Mouse (Mus musculus): ENCODE results near the gene Nlrp9b.
"Not testable (repeated sequence)": the region's sequence is repeated elsewhere in the genome, so short reads cannot be mapped to it uniquely, and the experiment has no call there.

Nlrp9b gene

DNA sequence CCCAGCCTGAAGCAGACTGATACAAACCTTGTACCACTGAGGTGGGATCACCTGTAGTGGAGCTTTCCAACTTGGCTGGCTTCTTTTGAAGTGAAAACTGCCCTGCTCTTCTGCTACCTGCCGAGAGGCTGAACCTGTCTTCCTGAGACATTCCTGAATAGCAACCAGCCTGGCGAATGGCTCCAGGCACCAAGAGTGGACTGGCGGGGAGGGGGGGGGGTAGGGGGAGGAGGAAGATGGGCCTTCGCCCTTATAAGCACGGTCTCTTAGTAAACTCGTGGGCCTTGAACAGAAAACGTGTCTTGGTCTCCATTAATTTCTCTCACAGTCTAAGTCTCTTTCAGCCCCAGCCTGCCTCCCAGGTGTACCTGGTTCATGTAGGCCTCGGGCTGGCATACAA, at the start of gene Nlrp9b:
Gene Nlrp9b, plus strand, starts transcription at position 301 of the 400 bp plus-strand sequence.
- not testable (repeated sequence) for DNase-seq (ENCODE audit: low read depth)

DNA sequence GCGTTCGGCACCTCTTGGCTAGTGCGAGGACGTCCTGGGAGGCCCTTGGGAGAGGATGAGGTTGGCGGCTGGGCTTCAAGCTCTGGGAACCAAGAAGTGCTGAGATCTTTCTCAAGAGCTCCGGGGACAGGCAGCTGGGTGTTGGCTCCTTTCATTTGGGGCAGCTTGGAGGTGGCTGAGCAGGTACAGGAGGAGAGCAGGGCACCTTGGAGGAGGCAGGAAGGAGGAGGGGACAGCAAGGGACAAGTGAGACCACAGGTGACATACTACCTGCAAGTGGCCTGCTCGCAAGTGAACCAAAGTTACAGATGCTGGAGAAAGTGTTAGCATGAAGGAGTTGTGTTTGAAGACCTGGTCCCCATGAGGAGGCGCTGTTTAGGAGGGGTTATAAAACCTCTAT, 46.6 kb upstream of the Nlrp9b start:
- no peak for DNase-seq (ENCODE audit: low read depth)

DNA sequence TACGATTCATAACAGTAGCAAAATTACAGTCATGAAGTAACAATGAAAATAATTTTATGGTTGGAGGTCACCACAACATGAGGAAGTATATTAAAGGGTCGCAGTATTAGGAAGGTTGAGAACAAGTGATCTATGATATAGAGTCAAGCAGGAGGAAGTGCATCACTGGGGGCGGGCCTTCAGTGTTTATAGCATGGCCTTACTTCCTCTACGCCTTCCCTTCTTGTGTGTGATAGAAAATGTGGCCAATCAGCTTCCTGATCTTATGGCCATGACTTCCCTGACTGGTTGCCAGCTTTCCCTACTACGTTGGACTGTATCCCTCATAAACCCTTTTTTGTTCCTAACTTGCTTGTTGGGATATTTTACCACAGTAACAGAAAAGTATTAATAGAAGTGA, 46.1 kb upstream of the Nlrp9b start:
- no peak for DNase-seq (ENCODE audit: low read depth)

DNA sequence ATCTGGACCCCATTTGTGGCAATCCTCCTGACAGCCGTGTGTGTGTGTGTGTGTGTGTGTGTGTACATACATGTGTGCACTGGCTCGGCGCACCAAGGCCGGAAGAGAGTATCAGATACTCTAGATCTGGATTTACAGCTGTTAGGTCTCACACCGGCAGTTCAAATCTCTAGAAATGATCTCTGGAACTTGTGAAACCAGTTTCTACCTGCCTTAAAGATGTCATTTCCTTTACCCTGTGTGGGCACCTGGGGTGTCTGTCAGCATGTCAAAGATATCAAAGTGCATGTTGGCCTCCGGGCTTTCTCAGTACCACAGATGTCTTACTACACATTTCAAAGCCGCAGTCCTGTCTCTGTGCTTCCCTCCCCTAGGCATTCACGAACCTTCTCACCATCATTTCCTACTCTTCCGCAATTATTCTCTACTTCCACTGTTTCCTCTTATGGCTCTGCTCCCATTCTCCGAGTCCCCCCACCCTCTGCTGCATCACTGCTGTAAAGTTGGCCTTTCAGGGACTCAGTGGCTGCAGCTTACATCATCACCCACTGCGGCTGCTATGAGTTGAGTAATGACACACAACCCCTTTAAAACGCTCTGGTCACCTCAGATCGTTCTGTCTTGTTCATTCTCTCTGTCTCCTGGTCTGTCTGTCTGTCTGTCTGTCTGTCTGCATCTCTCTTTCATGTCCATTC, 45.3 kb upstream of the Nlrp9b start:
- DNase-seq (ENCODE audit: low read depth), result no peak

DNA sequence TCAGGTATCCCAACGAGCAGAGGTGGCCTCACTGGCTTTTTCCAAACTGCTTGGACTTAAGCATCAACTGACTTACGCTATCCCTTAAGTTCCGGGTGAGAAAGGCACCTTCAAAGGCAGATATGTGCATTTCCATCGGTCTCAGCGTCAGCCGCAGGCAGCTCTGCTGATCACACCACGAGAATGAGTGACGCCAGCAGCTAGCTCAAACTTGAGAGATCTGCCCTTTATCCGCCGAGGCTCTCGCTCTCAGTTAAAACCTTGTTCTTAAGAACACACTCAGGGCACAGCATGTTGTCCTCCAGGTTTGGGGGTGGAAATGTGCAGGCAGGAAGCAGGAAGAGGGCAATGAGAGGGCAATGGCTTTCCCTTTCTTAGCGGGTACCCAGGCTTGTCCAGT, 42.3 kb upstream of the Nlrp9b start:
- no peak for DNase-seq (ENCODE audit: low read depth)

DNA sequence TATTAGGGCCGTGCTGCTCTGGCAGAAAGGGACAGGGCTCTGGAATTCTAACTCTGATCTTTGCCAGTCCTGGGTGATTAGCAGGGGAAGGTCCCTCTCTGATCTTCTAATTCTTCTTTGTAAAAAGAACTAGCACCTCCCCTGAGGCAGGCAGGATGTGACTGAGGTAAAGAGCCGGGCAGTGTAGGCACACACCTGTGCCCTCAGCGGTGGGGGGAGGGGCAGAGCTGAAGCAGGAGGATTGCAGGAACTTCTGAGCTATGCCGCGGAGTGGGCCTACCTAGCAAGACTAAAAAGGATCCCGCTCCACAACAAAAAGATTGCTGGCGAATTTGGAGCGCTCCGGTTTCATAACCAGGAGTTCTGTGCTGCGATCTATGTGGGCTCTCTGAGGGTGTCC, 41.3 kb upstream of the Nlrp9b start:
- no peak for DNase-seq (ENCODE audit: low read depth)

DNA sequence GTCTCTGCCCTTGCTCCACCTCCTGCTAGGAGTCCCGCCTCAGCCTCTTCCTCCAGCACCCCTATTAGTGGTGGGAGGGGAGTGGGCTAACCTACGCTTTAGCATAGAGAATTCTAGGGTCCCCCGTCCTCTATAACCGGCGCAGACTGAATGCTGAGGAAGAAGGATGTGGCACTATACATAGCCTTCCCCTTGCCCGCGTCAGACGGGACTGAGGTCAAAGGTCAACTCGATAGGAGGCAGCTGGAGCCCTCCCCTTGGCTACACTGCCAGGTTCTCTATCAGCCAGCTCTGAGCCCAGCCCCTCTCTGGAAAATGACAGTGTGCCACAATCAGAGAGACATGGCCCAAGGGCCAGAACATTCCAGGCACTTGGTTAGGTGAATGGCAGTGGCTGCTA, 40.7 kb upstream of the Nlrp9b start, which contains the start of gene Igsf23:
Gene Igsf23, minus strand, starts transcription at position 168 of the 400 bp plus-strand sequence.
- DNase-seq (ENCODE audit: low read depth), result no peak

DNA sequence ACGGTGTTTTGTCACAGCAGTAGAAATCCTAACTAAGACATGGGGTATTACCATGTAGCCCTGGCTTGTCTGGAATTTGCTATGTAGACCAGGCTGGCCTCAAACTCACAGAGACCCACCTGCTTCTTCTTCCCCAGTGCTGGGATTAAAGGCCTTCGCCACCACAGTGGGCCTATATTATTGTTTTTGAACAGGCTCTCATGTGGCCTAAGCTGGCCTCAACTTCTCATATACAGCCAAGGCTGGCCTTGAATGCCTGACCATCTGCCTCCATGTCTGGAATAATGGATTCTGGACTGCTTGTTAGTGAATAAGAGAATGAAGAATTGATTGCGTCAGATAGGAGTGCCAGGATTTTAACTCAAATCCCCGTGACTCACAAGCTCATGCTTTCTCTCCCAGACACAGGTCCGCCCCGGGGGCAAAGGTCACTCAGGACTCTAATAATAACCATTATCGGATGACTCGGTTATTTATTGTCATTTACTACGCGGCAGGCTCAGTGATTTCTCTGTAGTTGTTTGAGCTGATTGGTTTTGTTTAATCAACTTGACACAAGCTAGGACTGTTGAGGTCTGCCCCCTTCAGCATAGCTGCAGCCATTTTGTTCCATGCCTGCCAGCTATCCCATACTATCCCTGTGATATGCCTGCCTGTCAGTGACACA, 38.8 kb upstream of the Nlrp9b start:
- no peak for DNase-seq (ENCODE audit: low read depth)

DNA sequence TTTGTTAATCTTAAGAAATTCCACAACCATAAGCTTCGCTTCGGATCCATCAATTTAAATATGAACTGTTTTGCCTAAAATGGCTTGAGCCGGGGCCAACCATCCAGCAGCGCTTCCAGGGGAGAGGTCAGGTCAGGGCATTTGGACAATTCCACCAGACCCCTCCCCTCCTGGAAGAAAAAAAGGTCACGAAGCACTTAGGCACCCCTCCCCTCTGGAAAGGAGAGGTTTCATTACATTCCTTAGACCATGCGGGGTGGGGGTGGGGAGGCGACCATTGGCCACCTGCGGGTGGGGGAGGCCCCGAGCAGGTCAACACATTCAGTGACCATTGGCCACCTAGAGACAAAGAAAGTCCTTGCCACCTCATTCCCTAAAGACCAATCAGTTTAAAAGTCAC, 38.2 kb upstream of the Nlrp9b start:
- no peak for DNase-seq (ENCODE audit: low read depth)

DNA sequence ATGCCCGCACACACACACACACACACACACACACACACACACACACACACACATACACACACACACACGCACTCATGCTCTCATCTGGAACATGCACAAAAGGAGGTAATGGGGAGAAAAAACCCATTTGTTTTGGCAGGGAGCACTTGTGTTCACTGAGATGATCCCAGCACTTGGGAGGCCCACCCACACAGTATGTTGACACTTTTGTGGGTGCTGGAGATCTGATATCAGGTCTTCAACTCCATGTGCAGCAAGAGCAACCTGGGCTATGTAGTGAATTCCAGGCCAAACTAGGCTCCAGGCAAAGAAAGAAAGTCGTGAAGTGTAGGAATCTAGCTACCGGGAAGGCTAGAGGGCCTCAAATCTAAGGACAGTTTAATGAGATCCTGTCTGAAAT, 35.4 kb upstream of the Nlrp9b start:
- DNase-seq (ENCODE audit: low read depth), result no peak

DNA sequence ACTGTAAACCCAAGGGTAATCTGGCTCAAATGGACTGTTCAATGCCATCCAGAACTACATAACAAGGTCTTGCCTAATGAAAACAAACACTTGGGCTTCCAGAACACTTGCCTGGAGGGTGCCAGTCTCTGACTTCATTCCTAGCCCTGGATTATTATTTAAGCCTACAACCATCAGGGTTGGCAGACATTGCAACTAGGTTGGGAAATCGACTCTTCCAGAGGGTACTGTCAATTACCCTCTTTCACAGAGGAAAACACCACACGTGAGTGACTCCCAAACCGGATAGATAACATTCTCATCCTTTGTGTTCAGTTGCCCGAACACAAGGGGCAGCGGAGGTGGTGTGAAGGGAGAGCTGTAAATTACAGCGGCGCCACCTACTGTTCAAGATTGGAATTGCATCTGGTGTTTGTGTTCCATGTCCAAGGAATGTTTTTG, 34.9 kb upstream of the Nlrp9b start:
- DNase-seq (ENCODE audit: low read depth), result peak; percentile 46

DNA sequence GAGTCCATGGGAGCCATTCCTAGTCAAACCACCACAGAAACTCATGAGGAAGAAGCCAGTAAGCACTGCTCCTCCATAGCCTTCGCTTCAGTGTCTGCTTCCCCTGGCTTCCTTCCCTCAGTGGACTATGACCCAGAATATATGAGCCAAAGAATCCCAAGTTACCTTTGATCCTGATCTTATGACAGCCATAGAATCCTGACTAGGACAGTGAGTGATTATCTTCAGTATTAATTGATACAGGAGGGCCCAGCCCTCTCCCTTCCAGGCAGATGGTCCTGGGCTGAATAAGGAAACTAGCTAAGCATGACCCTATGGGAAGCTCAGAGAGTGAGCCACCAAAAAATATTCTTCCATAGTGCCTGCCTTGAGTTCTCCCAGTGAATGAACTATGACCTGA, 28.8 kb upstream of the Nlrp9b start:
- DNase-seq (ENCODE audit: low read depth), result no peak

DNA sequence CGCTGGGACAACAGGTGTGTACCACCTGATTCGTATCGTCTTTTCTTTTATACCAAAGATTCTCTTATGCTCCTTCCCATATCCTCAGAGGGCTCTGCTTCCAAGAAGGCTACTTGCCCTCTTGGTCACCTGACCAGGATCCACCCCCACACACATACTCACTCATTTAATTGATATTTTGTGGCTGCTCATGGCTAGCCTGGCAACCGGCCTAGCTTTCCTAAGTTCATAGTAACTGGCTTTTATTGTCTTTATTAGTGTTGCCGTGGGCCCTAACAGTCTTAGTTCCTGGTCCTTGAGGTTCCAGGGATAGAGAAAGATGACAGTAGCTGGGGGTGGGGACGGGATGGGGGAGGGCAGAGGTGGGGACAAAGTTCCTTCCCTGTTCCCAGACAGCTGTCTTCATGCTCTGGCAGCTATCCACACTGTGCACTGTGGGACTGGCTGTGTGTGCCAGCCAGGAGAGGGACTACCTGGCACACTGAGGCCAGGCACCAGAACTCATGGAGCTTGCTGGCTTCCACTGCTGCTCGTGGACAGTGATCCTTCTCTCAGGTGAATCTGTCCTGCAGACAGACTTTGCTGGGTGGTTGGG, 26.2 kb upstream of the Nlrp9b start, which contains the start of gene Ceacam20:
Gene Ceacam20, plus strand, starts transcription at position 428 of the 595 bp plus-strand sequence.
- no peak for DNase-seq (ENCODE audit: low read depth)

DNA sequence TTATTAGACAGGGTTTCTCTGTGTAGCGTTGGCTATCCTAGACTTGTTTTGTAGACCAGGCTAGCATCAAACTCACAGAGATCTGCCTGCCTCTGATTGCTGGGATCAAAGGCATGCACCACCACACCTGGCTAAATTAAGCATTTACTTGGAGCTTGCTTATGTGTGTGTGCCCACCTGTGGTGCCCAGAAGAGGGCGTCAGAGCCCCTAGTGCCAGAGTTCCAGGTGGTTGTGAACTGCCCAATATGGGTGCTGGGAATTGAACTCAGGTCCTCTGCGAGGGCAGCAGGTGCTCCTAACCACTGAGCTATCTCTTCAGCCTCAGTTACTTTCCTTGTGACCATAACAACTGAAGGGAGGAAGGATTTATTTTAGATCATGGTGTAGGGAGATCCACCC, 22.2 kb upstream of the Nlrp9b start:
- no peak for DNase-seq (ENCODE audit: low read depth)

DNA sequence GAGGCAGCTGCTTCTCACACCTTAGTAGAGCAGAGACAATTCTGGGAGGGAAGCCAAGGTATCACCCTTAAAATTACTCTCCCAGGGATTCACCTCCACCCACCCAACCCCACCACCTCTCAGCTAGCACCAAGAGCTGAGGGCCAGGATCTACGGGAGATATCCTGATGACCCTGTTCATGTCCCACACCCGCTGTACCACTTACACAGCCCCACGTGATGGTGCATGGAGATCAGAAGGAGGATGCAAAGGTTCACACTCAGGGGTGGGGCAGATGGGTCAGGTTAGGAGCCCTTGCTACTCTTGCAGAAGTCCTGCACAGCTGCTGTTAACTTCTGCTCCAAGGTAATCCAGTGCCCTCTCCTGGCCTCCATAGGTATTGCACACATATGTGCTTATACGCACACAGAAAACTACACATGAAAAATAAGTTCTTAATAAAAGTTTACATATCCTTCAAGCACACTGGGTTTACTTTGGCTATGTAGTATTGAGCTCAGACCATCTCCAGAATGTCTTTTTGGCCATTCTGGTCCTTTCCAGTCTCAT, 21.6 kb upstream of the Nlrp9b start:
- DNase-seq (ENCODE audit: low read depth), result no peak

DNA sequence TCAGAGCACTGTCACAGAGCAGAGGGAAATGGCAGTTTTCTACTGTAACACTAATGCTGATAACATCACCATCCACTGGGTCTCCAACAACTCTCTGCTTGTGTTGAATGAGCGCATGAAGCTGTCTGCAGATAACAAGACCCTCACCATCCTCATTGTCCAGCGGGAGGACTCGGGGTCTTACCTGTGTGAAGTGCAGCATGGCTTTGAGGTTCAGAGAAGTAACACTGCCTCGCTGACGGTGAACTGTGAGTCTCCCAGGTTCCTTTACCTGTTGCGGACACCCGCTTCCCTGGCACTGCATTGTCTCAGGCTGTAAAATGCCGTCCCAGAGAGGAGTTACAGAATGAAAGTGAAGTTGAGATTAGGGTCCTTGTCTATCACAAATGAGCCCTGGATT, 21.1 kb upstream of the Nlrp9b start:
- no peak for DNase-seq (ENCODE audit: low read depth)

DNA sequence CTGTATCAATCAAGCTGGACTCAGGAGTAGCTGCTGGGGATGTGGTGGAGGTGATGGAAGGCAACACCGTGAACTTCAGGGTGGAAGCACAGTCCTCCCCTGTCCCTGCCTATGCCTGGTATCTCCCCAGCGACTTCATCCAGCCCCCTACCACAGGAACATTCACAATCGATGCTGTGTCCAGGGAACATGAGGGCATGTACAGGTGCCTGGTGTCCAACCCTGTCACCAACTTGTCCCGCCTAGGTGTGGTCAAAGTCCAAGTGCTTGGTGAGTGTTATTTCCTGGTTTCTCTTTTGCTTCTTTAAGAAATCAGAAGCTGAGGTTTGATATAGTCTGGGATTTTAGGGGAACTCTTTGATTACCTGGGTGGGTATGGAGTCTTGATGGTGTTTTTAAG, 19.7 kb upstream of the Nlrp9b start:
- DNase-seq (ENCODE audit: low read depth), result no peak

DNA sequence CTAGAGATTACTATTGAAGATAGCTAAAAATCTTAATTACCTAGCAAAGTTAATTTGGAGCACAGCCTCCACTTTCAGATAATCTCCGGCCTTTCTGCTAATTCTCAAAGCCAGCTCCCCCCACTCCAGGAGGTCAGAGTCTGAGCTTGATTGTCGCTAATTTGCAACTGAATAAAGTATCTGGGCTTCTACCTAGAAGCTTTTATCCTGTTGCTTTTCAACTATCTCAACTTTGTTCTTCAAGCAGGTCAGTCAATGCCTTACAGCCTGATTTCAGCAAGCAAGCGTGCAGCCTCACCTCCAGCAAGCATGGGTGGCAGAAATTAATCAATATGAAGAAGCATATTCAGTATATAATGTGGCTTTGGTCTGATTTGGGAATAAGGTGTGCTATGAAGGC, 5.5 kb downstream of the Nlrp9b start:
- not testable (repeated sequence) for DNase-seq (ENCODE audit: low read depth)

DNA sequence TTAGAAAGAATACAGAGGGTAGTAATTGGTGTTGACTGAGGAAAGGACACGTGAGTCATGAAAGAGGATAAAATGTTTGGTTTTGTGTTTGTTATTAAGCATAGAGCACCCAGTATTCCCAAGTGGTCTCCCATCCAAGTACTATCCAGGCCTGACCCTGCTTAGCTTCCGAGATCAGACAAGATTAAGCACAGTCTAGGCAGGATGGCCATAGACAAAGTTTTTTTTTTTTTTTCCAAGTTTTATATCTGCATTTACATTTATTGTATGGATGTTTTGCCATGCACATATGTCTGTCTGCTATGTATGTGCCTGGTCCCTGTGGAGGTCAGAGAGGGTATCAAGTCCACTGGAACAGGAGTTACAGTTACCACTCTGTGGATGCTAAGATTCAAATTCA, 18.7 kb downstream of the Nlrp9b start:
- no peak for DNase-seq (ENCODE audit: low read depth)

DNA sequence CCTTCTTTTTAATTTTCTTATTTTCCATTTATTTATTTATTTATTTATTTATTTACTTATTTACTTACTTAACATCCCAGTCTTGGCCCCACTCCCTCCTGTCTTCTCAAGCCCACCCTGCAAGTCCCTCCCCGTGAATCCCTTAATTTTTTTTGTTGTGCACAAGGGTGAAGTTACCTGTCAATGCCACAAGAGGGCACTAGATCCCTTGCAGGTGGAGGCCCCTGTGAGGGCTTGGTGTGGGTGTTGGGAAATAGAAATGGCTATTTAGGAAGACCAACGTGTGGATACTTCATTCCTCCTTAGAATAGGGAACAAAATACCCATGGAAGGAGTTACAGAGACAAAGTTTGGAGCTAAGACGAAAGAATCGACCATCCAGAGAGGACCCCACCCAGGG, 72.8 kb downstream of the Nlrp9b start:
- not testable (repeated sequence) for DNase-seq (ENCODE audit: low read depth)

DNA sequence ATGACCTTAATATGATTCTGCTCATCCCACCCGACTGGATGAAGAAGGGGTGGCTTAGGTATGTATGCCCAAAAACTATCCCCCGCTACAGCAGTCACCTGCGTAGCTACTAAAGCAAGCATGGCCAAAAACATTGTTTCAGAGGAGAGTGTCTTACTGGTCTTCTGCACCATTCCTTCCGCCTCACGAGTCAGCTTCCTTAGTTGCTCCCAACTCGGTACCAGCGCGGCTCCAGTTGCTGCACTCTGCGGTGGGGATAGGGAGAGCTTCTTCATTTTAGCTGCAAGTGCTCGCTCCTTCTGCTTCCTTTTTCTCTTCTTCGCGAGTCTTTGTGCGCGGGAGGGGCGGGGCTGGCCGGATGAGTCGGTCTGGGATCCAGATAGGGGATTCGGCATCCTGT, 86.9 kb downstream of the Nlrp9b start:
- DNase-seq (ENCODE audit: low read depth), result not testable (repeated sequence)

DNA sequence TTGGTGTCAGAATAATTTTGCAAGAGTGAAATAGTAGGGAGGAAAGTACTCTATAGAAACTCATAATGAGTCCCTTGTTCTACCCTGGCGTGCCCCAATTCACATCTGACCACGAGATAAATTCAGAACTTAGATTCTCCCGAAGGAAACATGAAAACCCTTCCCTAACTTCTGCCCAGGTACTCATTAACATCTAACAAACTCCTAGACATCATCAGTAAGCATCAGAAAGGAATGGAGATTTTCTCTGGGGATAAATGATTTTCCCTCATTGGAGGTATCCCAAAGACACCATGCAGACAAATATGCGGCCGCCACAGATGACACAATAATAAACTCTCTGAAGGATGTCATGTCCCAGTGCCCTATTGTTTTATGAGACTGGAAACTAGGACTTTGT, 108.1 kb downstream of the Nlrp9b start, which contains the start of gene Vmn1r91:
Gene Vmn1r91, plus strand, starts transcription at position 301 of the 400 bp plus-strand sequence.
- DNase-seq (ENCODE audit: low read depth), result not testable (repeated sequence)

DNA sequence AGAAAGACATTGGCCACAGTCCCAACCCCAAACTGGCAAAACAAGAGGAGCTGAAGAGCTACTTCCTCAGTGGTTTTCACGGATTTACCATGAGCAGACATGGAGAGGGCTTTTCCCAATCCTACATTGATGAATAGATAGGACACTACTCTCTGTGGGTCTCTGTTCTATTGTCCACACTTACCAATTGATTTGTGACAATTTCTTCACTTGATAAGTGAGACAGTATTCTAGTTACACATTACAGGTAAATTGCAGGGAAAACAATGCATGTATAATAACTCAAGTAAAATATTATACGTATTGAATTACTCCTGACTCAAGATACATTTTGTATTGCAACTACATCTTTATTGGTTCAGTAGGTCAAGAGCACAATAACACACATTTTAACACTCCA, 131.2 kb downstream of the Nlrp9b start, which contains the start of gene Gm16442:
Gene Gm16442, minus strand, starts transcription at position 101 of the 400 bp plus-strand sequence.
- DNase-seq (ENCODE audit: low read depth), result not testable (repeated sequence)
